Mouse (Mus musculus): ENCODE measurements around the gene Cdk18. TPM values are rescaled to one million over a fixed set of nuclear protein-coding genes. Genes with fewer than 3 reads are reported as not detected.

The Cdk18 gene
- polyA plus RNA-seq, 1 experiment: 40.2 TPM

GRCm38 (mm10) chr1:132121236-132121635 is 18.2 kb downstream of the Cdk18 start:
- no peak overlapping the region for H3K4me3 ChIP-seq (ENCODE audit: insufficient read depth, poor library complexity, severe bottlenecking)
- H3K36me3 ChIP-seq (ENCODE audit: control insufficient read depth, insufficient read depth): peaks cover 82% of the 10 kb centered on the region
- TF ChIP-seq CEBPB (IDR thresholded peaks at IDR 0.05; ENCODE audit: low read depth) (no peak), CTCF (IDR thresholded peaks at IDR 0.05; ENCODE audit: control insufficient read depth, insufficient read depth, insufficient read length) (peak; percentile 34), MYOG (IDR thresholded peaks at IDR 0.05; ENCODE audit: control insufficient read depth, extremely low read depth, insufficient read length) (no peak), USF1 (IDR thresholded peaks at IDR 0.05; ENCODE audit: low read depth) (no peak)
- no peak overlapping the region for H3ac ChIP-seq (ENCODE audit: control insufficient read depth, insufficient read length, low read depth)
- H3K79me3 ChIP-seq (ENCODE audit: low read depth): peaks cover 23% of the 10 kb centered on the region
- H3K27me3 ChIP-seq (ENCODE audit: control insufficient read depth, insufficient read depth, insufficient read length): no peaks in the 10 kb centered on the region
- peaks cover 42% of the 10 kb centered on the region for H3K79me2 ChIP-seq (ENCODE audit: control insufficient read depth, insufficient read depth)

DNA sequence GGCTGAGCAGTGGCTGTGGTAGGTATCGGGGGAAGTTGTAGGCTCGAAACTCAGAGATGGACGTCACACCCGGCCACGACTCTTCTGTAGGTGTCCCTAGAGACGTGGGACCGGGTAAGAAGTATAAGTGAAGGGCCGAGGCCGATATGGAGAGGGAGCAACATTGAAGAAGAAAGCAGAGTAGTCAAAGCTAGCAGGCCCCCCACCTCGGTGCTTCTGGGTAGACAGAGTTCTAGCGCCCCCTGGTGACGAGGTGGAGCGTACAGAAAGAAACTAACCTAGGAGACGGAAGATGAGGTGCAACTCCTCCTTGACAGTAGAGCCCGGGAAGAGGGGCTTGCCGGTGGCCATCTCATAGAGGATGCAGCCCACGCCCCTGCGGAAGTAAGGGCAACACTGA is 22.9 kb downstream of the Cdk18 start:
- no peak overlapping the region for H3ac ChIP-seq (ENCODE audit: control insufficient read depth, insufficient read length, low read depth)
- TF ChIP-seq MYOD1 (IDR thresholded peaks at IDR 0.05; ENCODE audit: control insufficient read depth, insufficient read length, low read depth): no peak
- no peak for TF ChIP-seq MYOG (IDR thresholded peaks at IDR 0.05; ENCODE audit: control insufficient read depth, extremely low read depth, insufficient read length)
- no peak for TF ChIP-seq CTCF (IDR thresholded peaks at IDR 0.05; ENCODE audit: control insufficient read depth, insufficient read depth, insufficient read length)
- H3K4me3 ChIP-seq (ENCODE audit: insufficient read depth, poor library complexity, severe bottlenecking): no peak overlapping the region
- no peaks in the 10 kb centered on the region for H3K79me2 ChIP-seq (ENCODE audit: control insufficient read depth, insufficient read depth)
- H3K36me3 ChIP-seq (ENCODE audit: control insufficient read depth, insufficient read depth): peaks cover 77% of the 10 kb centered on the region
- no peaks in the 10 kb centered on the region for H3K79me3 ChIP-seq (ENCODE audit: low read depth)
- no peaks in the 10 kb centered on the region for H3K27me3 ChIP-seq (ENCODE audit: control insufficient read depth, insufficient read depth, insufficient read length)

GRCm38 (mm10) chr1:132113098-132113497 is 26.4 kb downstream of the Cdk18 start:
- H3K4me3 ChIP-seq (ENCODE audit: insufficient read depth, poor library complexity, severe bottlenecking): no peak overlapping the region
- TF ChIP-seq MYOG (IDR thresholded peaks at IDR 0.05; ENCODE audit: control insufficient read depth, extremely low read depth, insufficient read length): no peak
- peak; percentile 50 for TF ChIP-seq USF1 (IDR thresholded peaks at IDR 0.05; ENCODE audit: low read depth)

GRCm38 (mm10) chr1:132112426-132112825 is 27.1 kb downstream of the Cdk18 start:
- Histone ChIP-seq H3K79me2 (ENCODE audit: control insufficient read depth, insufficient read depth) (no peaks in the 10 kb centered on the region), H3K36me3 (ENCODE audit: control insufficient read depth, insufficient read depth) (peaks cover 37% of the 10 kb centered on the region)

More at GRCm38 (mm10) chr1:132113098-132113497, 26.4 kb downstream of the Cdk18 start:
- H3K79me2 ChIP-seq (ENCODE audit: control insufficient read depth, insufficient read depth): no peaks in the 10 kb centered on the region
- no peaks in the 10 kb centered on the region for H3K79me3 ChIP-seq (ENCODE audit: low read depth)
- H3K27me3 ChIP-seq (ENCODE audit: control insufficient read depth, insufficient read depth, insufficient read length): no peaks in the 10 kb centered on the region
- H3ac ChIP-seq (ENCODE audit: control insufficient read depth, insufficient read length, low read depth): no peak overlapping the region
- H3K36me3 ChIP-seq (ENCODE audit: control insufficient read depth, insufficient read depth): peaks cover 44% of the 10 kb centered on the region

DNA sequence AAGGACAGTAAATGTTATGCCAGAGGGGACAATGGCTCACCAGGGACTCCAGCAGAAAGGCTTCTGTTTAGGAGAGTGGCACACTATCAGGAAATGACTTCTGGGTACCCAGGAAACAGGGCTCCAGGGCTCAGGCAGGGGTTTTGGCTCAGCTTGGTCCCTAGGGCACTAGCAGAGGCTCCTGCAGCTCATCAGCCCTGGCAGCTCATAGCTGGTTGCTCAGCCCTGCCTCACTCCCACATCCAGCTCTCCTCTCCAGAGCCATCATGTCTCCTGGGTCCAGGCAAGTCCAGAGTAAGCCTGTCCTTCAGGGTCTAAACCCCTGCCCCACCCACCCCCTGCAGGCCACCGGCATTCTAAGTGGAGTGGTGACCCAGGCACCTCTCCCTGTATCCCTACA is 28.1 kb downstream of the Cdk18 start:
- H3K36me3 ChIP-seq (ENCODE audit: control insufficient read depth, insufficient read depth): peaks cover 27% of the 10 kb centered on the region

More at GRCm38 (mm10) chr1:132112426-132112825, 27.1 kb downstream of the Cdk18 start:
- H3K27me3 ChIP-seq (ENCODE audit: control insufficient read depth, insufficient read depth, insufficient read length): no peaks in the 10 kb centered on the region
- H3K4me3 ChIP-seq (ENCODE audit: insufficient read depth, poor library complexity, severe bottlenecking): no peak overlapping the region
- no peak for TF ChIP-seq FOSL1 (IDR thresholded peaks at IDR 0.05; ENCODE audit: insufficient read depth, low read length, poor library complexity, severe bottlenecking)
- TF ChIP-seq MYOG (IDR thresholded peaks at IDR 0.05; ENCODE audit: control insufficient read depth, extremely low read depth, insufficient read length): no peak
- no peak overlapping the region for H3ac ChIP-seq (ENCODE audit: control insufficient read depth, insufficient read length, low read depth)
- H3K79me3 ChIP-seq (ENCODE audit: low read depth): no peaks in the 10 kb centered on the region

DNA sequence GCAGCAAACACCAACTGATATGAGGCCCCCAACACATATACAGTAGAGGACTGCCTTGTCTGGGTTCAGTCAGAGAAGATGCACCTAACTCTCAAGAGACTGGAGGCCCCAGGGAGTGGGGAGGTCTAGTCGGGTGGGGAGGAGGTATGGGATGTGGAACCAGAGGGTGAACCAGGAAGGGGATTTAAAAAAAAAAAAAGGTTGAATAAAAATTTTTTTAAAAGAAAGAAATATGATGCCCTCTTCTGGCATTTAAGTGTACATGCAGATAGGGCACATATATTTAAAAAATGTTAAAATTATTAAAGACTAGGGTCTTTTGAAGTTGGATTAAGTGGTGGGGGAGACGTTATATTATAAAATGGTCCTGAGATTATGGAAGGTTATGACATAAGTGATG is 30.1 kb downstream of the Cdk18 start:
- H3ac ChIP-seq (ENCODE audit: control insufficient read depth, insufficient read length, low read depth): no peak overlapping the region
- TF ChIP-seq FOSL1 (IDR thresholded peaks at IDR 0.05; ENCODE audit: insufficient read depth, low read length, poor library complexity, severe bottlenecking) (no peak), MAX (IDR thresholded peaks at IDR 0.05) (no peak), MYOG (IDR thresholded peaks at IDR 0.05; ENCODE audit: control insufficient read depth, extremely low read depth, insufficient read length) (no peak), USF1 (IDR thresholded peaks at IDR 0.05; ENCODE audit: low read depth) (no peak), MYOD1 (IDR thresholded peaks at IDR 0.05; ENCODE audit: control insufficient read depth, insufficient read length, low read depth) (no peak), CEBPB (IDR thresholded peaks at IDR 0.05; ENCODE audit: low read depth) (no peak), CTCF (IDR thresholded peaks at IDR 0.05; ENCODE audit: control insufficient read depth, insufficient read depth, insufficient read length) (no peak)
- H3K4me3 ChIP-seq (ENCODE audit: insufficient read depth, poor library complexity, severe bottlenecking): no peak overlapping the region
- H3K27me3 ChIP-seq (ENCODE audit: control insufficient read depth, insufficient read depth, insufficient read length): no peaks in the 10 kb centered on the region
- peaks cover 7% of the 10 kb centered on the region for H3K36me3 ChIP-seq (ENCODE audit: control insufficient read depth, insufficient read depth)
- no peaks in the 10 kb centered on the region for H3K79me2 ChIP-seq (ENCODE audit: control insufficient read depth, insufficient read depth)
- no peaks in the 10 kb centered on the region for H3K79me3 ChIP-seq (ENCODE audit: low read depth)

More for the DNA sequence above, 28.1 kb downstream of the Cdk18 start:
- TF ChIP-seq MYOD1 (IDR thresholded peaks at IDR 0.05; ENCODE audit: control insufficient read depth, insufficient read length, low read depth): no peak
- no peak for TF ChIP-seq CEBPB (IDR thresholded peaks at IDR 0.05; ENCODE audit: low read depth)
- TF ChIP-seq USF1 (IDR thresholded peaks at IDR 0.05; ENCODE audit: low read depth): no peak
- TF ChIP-seq MAX (IDR thresholded peaks at IDR 0.05): no peak
- TF ChIP-seq MYOG (IDR thresholded peaks at IDR 0.05; ENCODE audit: control insufficient read depth, extremely low read depth, insufficient read length): no peak
- TF ChIP-seq CTCF (IDR thresholded peaks at IDR 0.05; ENCODE audit: control insufficient read depth, insufficient read depth, insufficient read length): no peak
- no peak for TF ChIP-seq FOSL1 (IDR thresholded peaks at IDR 0.05; ENCODE audit: insufficient read depth, low read length, poor library complexity, severe bottlenecking)
- Histone ChIP-seq H3K27me3 (ENCODE audit: control insufficient read depth, insufficient read depth, insufficient read length) (no peaks in the 10 kb centered on the region), H3K79me3 (ENCODE audit: low read depth) (no peaks in the 10 kb centered on the region), H3K4me3 (ENCODE audit: insufficient read depth, poor library complexity, severe bottlenecking) (no peak overlapping the region), H3ac (ENCODE audit: control insufficient read depth, insufficient read length, low read depth) (no peak overlapping the region), H3K79me2 (ENCODE audit: control insufficient read depth, insufficient read depth) (no peaks in the 10 kb centered on the region)

All from C2C12 (cell line).